Mouse (Mus musculus) limb, embryonic 10.5 days (tissue): ENCODE results near the gene E030018B13Rik. TPM values are rescaled to one million over a fixed set of nuclear protein-coding genes. Genes with fewer than 3 reads are reported as not detected.

Experiments used
- polyA plus RNA-seq: library from polyadenylated mRNA; unstranded; fragments of >200 nt; fragmentation: Nextera tagmentation; extraction: Ambion mirVana; gene quantifications from 2 replicates; pipeline ENCODE4 v1.2.1, GENCODE M21; 2016

E030018B13Rik gene
- polyA plus RNA-seq, 1 experiment from 2014 or later: not detected

Other genes with a start within 250 kb of the E030018B13Rik start
- 17.2 and 17.9 TPM in 2 replicates for gene Klf13, start 22.1 kb downstream of the E030018B13Rik start, polyA plus RNA-seq
- gene Trpm1, start 237.0 kb downstream of the E030018B13Rik start, polyA plus RNA-seq: 3.6 TPM in 2 replicates